Mouse (Mus musculus) erythroid progenitor cell, adult 5-6 weeks (primary cell): ENCODE results near the gene Dexi. TPM values are rescaled to one million over a fixed set of nuclear protein-coding genes. Genes with fewer than 3 reads are reported as not detected.

Experiments used
- ATAC-seq: replicated peaks from 2 replicates; pipeline ENCODE4 v1.8.0; 2016; ENCODE audit warnings: moderate number of reproducible peaks, mild to moderate bottlenecking, moderate TSS enrichment, inconsistent platforms; ENCODE audit not compliant: poor library complexity, low FRiP score, severe bottlenecking
- total RNA-seq, 2 experiments: library from RNA; stranded (forward) in 1 of 2; stranded (reverse) in 1 of 2; fragments of 150-400 nt in 1 of 2; fragments of 186-747, 209-891 nt in 1 of 2; gene quantifications; 2 replicates each; pipeline versions ENCODE4 v1.2.3 to v1.2.4; 2015 to 2017; ENCODE audit warnings: low replicate concordance in 2 of 2

Gene Dexi
- total RNA-seq, 2 experiments from 2014 or later, result 5.4 TPM; not detected in 1

GRCm38 (mm10) chr16:10508691-10509090 is 34.2 kb downstream of the Dexi start:
- ATAC-seq, result no peak

DNA sequence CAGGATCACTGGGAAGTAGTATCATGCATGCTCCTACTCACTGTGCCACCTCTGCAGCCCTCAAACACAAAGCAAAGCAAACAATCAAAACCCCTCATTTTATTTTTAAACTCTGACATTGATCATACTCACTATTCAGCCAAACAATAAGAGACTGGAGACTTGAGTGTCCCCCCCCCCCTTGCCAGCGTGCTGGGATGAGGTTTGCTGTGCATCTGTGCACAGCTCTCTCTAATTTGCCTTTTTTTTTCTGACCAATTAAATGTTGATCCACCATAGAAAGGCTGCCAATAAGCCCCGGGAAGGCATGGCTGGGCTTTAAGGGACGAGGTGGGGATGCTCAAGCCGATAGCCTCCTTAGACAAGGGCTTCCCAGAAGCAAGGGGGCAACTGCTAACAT is 35.4 kb downstream of the Dexi start:
- no peak for ATAC-seq

DNA sequence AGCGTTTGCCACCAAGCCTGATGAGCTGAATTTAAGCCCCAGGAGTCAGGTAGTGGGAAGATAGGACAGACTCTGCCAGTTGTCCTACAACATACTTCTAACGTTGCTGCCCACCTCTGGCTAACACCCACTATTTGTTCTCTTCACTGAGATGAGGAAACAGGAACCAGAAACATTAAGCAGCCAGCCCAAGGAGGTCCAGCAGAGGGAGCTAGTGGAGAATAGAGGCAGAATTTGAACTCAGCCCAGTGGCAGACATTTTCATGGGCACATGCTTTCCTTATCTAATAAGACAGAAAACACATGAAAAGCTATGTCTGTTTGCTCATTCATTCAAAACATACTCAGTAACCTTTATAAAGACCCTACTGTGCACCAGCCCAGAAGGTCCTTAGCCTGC is 39.8 kb downstream of the Dexi start:
- ATAC-seq, result no peak

DNA sequence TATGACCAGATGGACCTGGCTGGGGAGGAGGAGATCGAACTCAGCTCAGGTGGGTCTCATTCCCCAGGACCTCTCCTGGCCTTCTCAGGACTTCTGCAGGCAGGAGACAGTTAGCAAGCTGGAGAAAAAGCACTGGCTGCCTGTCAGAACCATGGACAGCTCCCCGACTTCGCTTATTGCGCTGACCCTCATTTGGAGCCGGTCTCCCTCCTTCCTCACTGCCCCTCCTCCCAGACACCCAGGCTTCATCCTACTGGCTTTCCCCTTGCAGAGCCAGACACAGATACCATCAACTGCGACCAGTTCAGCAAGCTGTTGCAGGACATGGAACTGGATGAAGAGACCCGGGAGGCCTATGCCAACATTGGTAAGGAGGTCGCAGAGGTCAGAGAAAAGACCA is 41.0 kb downstream of the Dexi start:
- no peak for ATAC-seq

GRCm38 (mm10) chr16:10499122-10499521 is 43.7 kb downstream of the Dexi start:
- ATAC-seq, result no peak

- ATAC-seq, result no peak
Observed at GRCm38 (mm10) chr16:10498096-10498602, 44.7 kb downstream of the Dexi start.

- ATAC-seq, result no peak
Observed at GRCm38 (mm10) chr16:10495824-10496298, 47.0 kb downstream of the Dexi start.

- no peak for ATAC-seq
Observed at GRCm38 (mm10) chr16:10492587-10492986, 50.3 kb downstream of the Dexi start.

DNA sequence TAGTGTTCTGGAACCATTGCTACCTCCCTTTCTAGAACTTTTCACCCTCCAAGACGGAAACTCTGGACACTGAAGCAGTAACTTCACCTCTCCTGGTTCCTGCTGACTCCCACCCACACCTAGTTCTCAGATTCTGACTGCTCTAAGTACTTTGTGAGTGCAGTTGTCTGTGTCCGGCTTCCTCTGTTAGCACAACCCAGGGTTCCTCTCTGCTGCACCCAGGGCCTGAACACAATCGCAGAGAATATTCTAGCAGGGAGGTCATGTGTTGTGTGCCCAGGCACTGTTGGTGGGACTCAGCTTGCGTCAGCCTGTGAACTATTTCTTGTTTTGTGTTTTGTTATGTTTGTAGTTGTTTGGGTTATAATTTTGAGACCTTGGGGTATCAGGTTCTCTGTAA is 51.1 kb downstream of the Dexi start:
- no peak for ATAC-seq

- no peak for ATAC-seq
Observed at GRCm38 (mm10) chr16:10490503-10491150, 52.2 kb downstream of the Dexi start.

DNA sequence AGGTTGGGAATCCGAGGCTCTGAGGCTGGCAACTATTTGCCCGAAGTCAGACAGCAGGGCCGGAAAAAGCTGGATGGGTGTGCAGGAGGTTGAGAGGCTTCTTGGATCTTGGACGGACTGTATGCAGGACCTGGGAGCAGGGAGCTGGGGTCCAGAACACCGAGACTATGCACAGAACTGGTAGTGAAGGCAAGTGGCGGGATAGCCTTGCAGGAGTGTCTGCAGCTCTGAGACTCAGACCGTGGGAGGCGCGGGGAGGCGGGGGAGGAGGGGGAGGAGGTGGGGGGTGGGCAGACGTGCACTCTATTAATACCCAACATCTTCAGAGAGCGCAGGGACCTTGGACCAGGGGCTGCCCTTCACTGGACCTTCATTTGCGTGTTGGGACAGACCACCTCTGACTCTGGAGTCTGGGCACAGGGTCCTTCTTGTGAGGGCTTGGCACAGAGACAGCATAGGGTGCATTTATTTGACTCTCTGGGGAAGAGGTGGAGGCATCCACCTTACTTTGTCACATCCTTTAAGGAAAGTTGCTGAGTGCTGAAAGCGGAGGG is 52.9 kb downstream of the Dexi start:
- no peak for ATAC-seq

- no peak for ATAC-seq
Observed at GRCm38 (mm10) chr16:10489483-10489882, 53.4 kb downstream of the Dexi start.

DNA sequence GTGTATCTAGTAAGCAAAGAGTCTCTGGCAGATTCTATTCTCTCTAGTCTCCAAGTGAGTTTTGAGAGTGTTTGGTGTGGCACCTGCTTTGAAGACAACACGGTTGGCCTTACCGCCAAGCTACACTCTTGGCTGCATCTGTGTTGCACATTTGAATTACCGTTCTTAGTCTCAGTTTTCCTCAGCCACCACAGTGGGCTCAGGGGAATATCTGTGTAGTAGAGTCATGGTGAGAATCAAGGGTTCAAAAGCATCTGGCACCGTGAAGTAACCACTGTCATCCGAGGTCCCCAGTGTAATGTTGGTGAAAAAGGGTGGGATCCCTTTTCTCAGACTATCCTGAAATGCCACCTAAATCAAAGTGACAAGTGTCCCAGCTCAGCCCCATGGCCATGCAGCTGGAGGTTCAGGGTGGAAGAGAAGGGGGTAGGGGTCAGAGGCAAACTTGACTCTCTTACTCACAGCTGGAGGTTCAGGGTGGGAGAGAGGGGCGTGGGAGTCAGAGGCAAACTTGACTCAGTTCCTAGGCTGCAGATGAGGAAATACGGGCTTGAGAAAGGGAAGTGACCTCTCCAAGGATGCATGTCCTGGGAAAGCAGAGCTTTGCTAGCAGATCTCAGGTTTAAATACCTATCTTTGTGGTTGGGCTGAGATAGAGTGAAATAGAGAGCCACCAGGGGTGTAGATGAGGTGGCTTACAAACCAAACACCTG is 53.9 kb downstream of the Dexi start:
- ATAC-seq, result no peak

GRCm38 (mm10) chr16:10487895-10488493 is 54.9 kb downstream of the Dexi start:
- no peak for ATAC-seq

DNA sequence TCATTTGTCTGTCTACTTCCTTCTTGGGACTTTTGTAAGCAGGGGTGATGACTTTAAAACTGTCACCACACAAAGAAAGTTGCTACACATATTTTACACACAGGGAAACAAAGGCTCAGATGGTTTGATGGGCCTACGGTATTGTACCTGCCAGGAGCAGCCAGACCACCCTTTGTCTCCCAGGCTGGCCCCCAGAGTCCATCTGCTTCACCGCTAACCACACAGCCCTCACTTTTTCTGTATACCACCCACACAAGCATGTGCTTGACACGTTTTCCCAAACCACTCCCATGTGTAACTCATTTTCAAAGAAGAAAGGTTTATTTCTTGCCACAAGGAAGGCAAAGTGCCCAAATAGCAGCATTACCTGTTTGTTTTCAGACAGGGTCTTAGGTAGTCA is 55.9 kb downstream of the Dexi start:
- no peak for ATAC-seq

DNA sequence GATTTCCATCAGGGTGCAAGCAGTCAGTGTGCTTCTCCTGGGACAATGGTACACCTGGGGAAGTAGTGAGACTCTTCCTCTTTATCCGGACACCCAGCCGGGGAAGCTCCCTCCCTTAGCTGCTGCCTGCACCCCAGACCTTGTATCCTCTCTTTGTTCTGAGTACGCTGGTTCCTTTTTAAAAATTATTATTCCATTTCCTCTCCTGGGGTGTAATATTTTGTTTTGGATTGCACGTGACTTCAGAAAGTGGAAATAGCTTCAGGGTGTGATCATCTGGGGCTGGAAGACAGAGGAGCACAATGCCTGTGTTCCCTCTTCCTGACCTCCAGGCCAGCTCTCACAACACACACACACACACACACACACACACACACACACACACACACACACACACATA is 60.5 kb downstream of the Dexi start:
- ATAC-seq, result no peak

- no peak for ATAC-seq
Observed at GRCm38 (mm10) chr16:10479857-10480256, 63.0 kb downstream of the Dexi start, which contains the start of gene Ciita. Gene Ciita (plus strand): TSS chr16:10480059.

- ATAC-seq, result no peak
Observed at GRCm38 (mm10) chr16:10475919-10476318, 66.9 kb downstream of the Dexi start.

- no peak for ATAC-seq
Observed at GRCm38 (mm10) chr16:10474956-10475355, 67.9 kb downstream of the Dexi start.

DNA sequence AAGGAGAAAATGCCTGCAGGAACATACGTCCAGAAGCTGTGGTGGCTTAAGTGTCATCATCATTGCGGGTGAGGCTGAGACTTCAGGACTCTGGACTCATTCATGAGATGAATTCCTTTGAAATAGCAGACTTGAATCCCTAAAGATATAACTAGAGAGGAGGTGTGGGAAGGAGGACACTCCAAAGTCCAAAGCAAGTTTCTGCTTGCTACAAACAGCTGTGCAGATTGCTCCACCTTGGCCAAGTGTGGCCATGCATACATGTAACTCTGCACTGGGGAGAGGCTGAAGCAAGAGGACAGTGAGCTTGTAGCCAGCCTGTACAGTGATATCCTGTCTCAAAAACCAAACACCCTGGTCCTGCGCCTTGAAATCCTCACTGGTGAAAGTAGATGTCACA is 70.9 kb downstream of the Dexi start:
- no peak for ATAC-seq

DNA sequence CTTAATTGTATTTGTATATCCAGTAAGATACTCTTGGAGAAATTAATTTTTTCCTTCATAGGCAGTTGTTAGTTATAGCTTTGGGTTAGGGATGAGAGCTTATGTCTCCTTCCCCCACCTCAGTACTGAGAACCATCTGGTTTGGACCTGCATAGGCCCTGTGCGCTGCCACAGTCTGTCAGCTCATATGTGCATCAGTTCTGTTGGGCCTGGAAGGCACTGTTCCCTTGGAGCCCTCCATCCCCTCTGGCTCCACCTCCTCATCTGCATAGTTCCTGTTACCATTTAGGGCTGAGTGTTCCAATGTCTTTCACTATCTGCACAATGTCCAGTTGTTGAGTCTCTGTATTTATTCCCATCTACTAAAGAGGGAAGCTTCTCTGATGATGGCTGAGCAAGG is 74.7 kb downstream of the Dexi start:
- no peak for ATAC-seq
